Comparison of ENCODE assay signal across 31 mouse cellular contexts in genomic region chr6:48620031-48620430, GRCm38 (mm10). TPM values are rescaled to one million over a fixed set of nuclear protein-coding genes. Genes with fewer than 3 reads are reported as not detected.
"Had no signal": no experiment of that assay in that cellular context is flagged by ENCODE, and none has a peak within 500 bp of the region (broad histone marks: within the 10 kb centered on the region; RNA-seq: fewer than 3 reads in every experiment).

No protein-coding gene starts in this region.

- H3K4me3 ChIP-seq: intestine, embryonic 15.5 days; layer of hippocampus, adult 2 months; left cerebral cortex, adult 2 months; limb, embryonic 13.5 days; liver, embryonic 12.5 days; liver, embryonic 15.5 days; lung, embryonic 15.5 days; megakaryocyte, embryonic 14.5 days; midbrain, embryonic 10.5 days; neural tube, embryonic 13.5 days had no signal

- H3K27me3 ChIP-seq: intestine, embryonic 15.5 days; liver, embryonic 12.5 days; lung, embryonic 15.5 days; megakaryocyte, embryonic 14.5 days; neural tube, embryonic 13.5 days had no signal

- DNase-seq: kidney, adult 11 months; kidney, adult 8-10 months; kidney, postnatal 14 days; layer of hippocampus, adult 9-11 months; layer of hippocampus, postnatal 36 days; liver; lung, adult 18-20 months; lung, postnatal 10 days; lung, postnatal 36 days; midbrain, embryonic 14.5 days; retina, postnatal 1 day; thymus, adult 18-20 months; thymus, postnatal 36 days had no signal

- ATAC-seq: intestine, embryonic 15.5 days; liver, embryonic 12.5 days had no signal

- H3K4me2 ChIP-seq: intestine, embryonic 15.5 days; limb, embryonic 13.5 days; liver, embryonic 12.5 days; liver, embryonic 15.5 days; lung, embryonic 15.5 days; neural tube, embryonic 13.5 days had no signal

- H3K9me3 ChIP-seq: intestine, embryonic 15.5 days; limb, embryonic 13.5 days; liver, embryonic 12.5 days; liver, embryonic 15.5 days; lung, embryonic 15.5 days; midbrain, embryonic 10.5 days; neural tube, embryonic 13.5 days had no signal

- H3K27ac ChIP-seq: intestine, embryonic 15.5 days; layer of hippocampus, adult 2 months; left cerebral cortex, adult 2 months; limb, embryonic 13.5 days; liver, embryonic 12.5 days; liver, embryonic 15.5 days; lung, embryonic 15.5 days; midbrain, embryonic 10.5 days; neural tube, embryonic 13.5 days had no signal

- H3K9ac ChIP-seq: intestine, embryonic 15.5 days; limb, embryonic 13.5 days; liver, embryonic 12.5 days; liver, embryonic 15.5 days; lung, embryonic 15.5 days; neural tube, embryonic 13.5 days had no signal

- H3K4me1 ChIP-seq: intestine, embryonic 15.5 days; limb, embryonic 13.5 days; liver, embryonic 12.5 days; liver, embryonic 15.5 days; lung, embryonic 15.5 days; midbrain, embryonic 10.5 days; neural tube, embryonic 13.5 days had no signal

RNA-seq across cellular contexts. Expression of gene Gm44965, which starts 26.3 kb away (rescaled TPM):
- total RNA-seq: layer of hippocampus, adult 2 months; layer of hippocampus, postnatal 36 days; left cerebral cortex, adult 2 months; left cerebral cortex, postnatal 10 days; left cerebral cortex, postnatal 36 days; neutrophil, adult 5-6 weeks had no signal
- polyA plus RNA-seq: intestine, embryonic 15.5 days; kidney, embryonic 16.5 days; large intestine, adult 2 months; limb, embryonic 13.5 days; liver, embryonic 12.5 days; liver, embryonic 15.5 days; lung, embryonic 15.5 days; midbrain, embryonic 14.5 days; neural tube, embryonic 13.5 days; small intestine, adult 2 months; spleen, adult 2 months; urinary bladder, adult 2 months had no signal
